Mouse (Mus musculus): ENCODE data around the gene Commd9.

DNA sequence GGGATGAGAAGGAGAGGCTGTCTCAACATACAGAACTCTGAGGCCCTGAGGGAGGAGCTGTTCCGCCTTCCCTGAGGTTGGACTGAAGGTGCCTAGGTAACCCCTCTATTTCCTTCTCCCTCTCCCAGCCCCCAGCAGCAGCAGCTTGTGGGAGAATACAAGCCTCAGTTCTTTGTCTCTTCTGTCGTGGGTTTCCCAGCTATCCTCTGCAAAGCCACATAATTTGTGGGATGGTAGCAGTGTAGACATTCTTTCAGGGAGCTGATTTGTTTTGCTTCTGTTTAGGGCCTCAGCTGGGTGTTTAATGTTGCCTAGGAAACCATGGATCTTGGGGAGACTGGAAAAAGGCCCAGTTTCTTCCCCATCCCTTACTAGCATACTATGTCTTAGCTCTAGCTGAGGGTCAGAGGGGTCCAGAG, 34.1 kb downstream of the Commd9 start:
- TF ChIP-seq CTCF (IDR thresholded peaks at IDR 0.05; ENCODE audit: low read depth, low read length) (no peak), POLR2A (IDR thresholded peaks at IDR 0.05; ENCODE audit: borderline replicate concordance, low read depth, low read length) (no peak)

Measured in bone marrow macrophage, adult 2 months (primary cell).